Mouse (Mus musculus) lung, embryonic 15.5 days (tissue): ENCODE data around the gene Tcp11. TPM values are rescaled to one million over a fixed set of nuclear protein-coding genes. Genes with fewer than 3 reads are reported as not detected.
A peak's percentile ranks its signal among the peaks of the same experiment; 100 is the strongest.

ENCODE experiments used
- ATAC-seq: fragments of 200-750 bp; cut with Nextera tagmentation; 2 replicates; pipeline ENCODE4 v1.8.0; 2017; ENCODE audit warnings: moderate number of reproducible peaks, borderline replicate concordance; ENCODE audit not compliant: low FRiP score, low TSS enrichment; ENCODE audit errors: extremely low read depth
- H3K27ac ChIP-seq: fragments of 300-500 bp; sonication (generic); 2 replicates; pipeline ENCODE4 v1.5.1; 2015; ENCODE audit warnings: moderate library complexity, mild to moderate bottlenecking, inconsistent platforms
- H3K27me3 ChIP-seq: fragments of 300-500 bp; sonication (generic); 2 replicates; pipeline ENCODE4 v1.6.1; 2015; ENCODE audit warnings: inconsistent platforms
- H3K36me3 ChIP-seq: fragments of 300-500 bp; sonication (generic); 2 replicates; pipeline ENCODE4 v1.6.1; 2015; ENCODE audit warnings: inconsistent platforms
- H3K4me1 ChIP-seq: fragments of 300-500 bp; sonication (generic); 2 replicates; pipeline ENCODE4 v1.6.1; 2015; ENCODE audit warnings: inconsistent platforms
- H3K4me2 ChIP-seq: fragments of 300-500 bp; sonication (generic); 2 replicates; pipeline ENCODE4 v1.6.1; 2015; ENCODE audit warnings: inconsistent platforms, mild to moderate bottlenecking, moderate library complexity
- H3K4me3 ChIP-seq: fragments of 300-500 bp; sonication (generic); 2 replicates; pipeline ENCODE4 v1.5.1; 2015; ENCODE audit warnings: mild to moderate bottlenecking, inconsistent platforms
- H3K9ac ChIP-seq: fragments of 300-500 bp; sonication (generic); 2 replicates; pipeline ENCODE4 v1.6.1; 2015; ENCODE audit warnings: inconsistent platforms
- H3K9me3 ChIP-seq: fragments of 300-500 bp; sonication (generic); 2 replicates; pipeline ENCODE4 v1.6.1; 2016; ENCODE audit warnings: inconsistent platforms
- WGBS: fragments of 180-500 bp; shearing (Covaris S2); methylation state at CpG from one replicate; pipeline ENCODE4 v1.1.7; 2015; 5-methylcytosine and 5-hydroxymethylcytosine counted together
- polyA plus RNA-seq: library from polyadenylated mRNA; unstranded; fragments of >200 nt; fragmentation: Nextera tagmentation; extraction: Ambion mirVana; gene quantifications from 2 replicates; pipeline ENCODE4 v1.2.1, GENCODE M21; 2015

Tcp11 gene
- polyA plus RNA-seq, 1 experiment from 2014 or later, result 3.9 TPM

DNA sequence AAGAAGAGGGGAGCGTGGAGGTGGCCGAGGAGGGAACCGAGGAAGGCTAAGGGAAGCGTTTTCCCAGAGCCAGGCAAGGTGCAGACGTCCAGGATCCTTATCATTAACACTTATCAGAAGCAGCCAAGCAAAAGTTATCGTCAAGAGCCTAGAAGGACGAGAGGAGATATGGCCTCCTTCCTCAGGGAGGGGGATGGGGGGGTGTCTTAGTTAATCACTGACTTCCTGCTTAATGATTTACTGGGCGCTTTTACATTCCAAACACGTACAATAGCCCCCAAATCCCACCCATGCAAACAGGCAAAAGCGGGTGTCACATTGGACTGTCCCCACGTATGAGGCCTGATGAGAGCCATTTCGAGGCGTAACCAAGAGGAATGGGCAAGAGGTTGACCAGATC, 2.4 kb upstream of the Tcp11 start:
- no peak for ATAC-seq

GRCm38 (mm10) chr17:28081856-28082255, 1.4 kb upstream of the Tcp11 start:
- no peaks in the 10 kb centered on the region for H3K36me3 ChIP-seq
- ATAC-seq, result no peak
- H3K4me1 ChIP-seq, result peaks cover 32% of the 10 kb centered on the region
- no peak overlapping the region for H3K4me3 ChIP-seq
- no peak overlapping the region for H3K9ac ChIP-seq
- H3K9me3 ChIP-seq, result no peaks in the 10 kb centered on the region
- peaks cover 5% of the 10 kb centered on the region; the same call in 1 of the 2 replicates for H3K27me3 ChIP-seq
- H3K4me2 ChIP-seq, result no peak overlapping the region
- WGBS, result 84% methylated on average over 7 of the region's 7 CpGs
- no peak overlapping the region for H3K27ac ChIP-seq

More for the DNA sequence above, 2.4 kb upstream of the Tcp11 start:
- H3K4me2 ChIP-seq, result no peak overlapping the region
- no peak overlapping the region for H3K27ac ChIP-seq
- no peaks in the 10 kb centered on the region for H3K36me3 ChIP-seq
- no peaks in the 10 kb centered on the region for H3K9me3 ChIP-seq
- no peak overlapping the region for H3K9ac ChIP-seq
- no peak overlapping the region for H3K4me3 ChIP-seq
- WGBS, result 41% methylated on average over 13 of the region's 13 CpGs
- peaks cover 5% of the 10 kb centered on the region; the same call in 1 of the 2 replicates for H3K27me3 ChIP-seq
- H3K4me1 ChIP-seq, result peaks cover 32% of the 10 kb centered on the region

DNA sequence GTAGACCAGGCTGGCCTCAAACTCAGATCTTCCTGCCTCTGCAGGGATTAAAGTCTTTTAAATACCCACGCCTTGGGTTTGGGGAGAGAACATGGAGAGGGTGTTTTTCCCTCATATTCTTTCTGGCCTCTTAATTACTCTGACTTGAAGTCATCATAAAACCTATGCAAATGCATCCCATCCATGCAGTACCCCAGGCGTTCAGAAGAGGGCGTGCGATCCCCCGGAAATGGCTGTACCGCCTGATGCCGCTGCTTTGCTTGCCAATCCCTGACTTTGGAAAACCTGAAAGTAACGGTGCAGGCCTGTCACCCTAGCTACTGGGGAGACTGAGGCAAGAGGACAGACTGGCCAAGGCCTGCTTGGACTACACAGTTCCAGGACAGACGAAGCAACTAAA, 946 bp upstream of the Tcp11 start:
- 62% methylated on average over 9 of the region's 9 CpGs for WGBS
- no peaks in the 10 kb centered on the region for H3K9me3 ChIP-seq
- ATAC-seq, result no peak

GRCm38 (mm10) chr17:28080817-28081165, 352 bp upstream of the Tcp11 start:
- Histone ChIP-seq H3K9me3 (no peaks in the 10 kb centered on the region), H3K27ac (no peak overlapping the region), H3K4me3 (peak overlapping the region; percentile 68), H3K27me3 (peaks cover 5% of the 10 kb centered on the region; the same call in 1 of the 2 replicates), H3K36me3 (no peaks in the 10 kb centered on the region), H3K9ac (no peak overlapping the region), H3K4me2 (peak overlapping the region; percentile 100), H3K4me1 (peaks cover 32% of the 10 kb centered on the region)
- 15% methylated on average over 9 of the region's 9 CpGs for WGBS
- no peak; the same call in 1 of the 2 replicates for ATAC-seq

More for the DNA sequence above, 946 bp upstream of the Tcp11 start:
- Histone ChIP-seq H3K36me3 (no peaks in the 10 kb centered on the region), H3K9ac (no peak overlapping the region), H3K4me2 (no peak overlapping the region), H3K4me3 (no peak overlapping the region), H3K27ac (no peak overlapping the region), H3K27me3 (peaks cover 5% of the 10 kb centered on the region; the same call in 1 of the 2 replicates), H3K4me1 (peaks cover 32% of the 10 kb centered on the region)

- H3K9me3 ChIP-seq, result no peaks in the 10 kb centered on the region
- no peaks in the 10 kb centered on the region for H3K36me3 ChIP-seq
- ATAC-seq, result peak; percentile 33
- peak overlapping the region; percentile 29; the same call in 1 of the 2 replicates for H3K27ac ChIP-seq
- peaks cover 5% of the 10 kb centered on the region; the same call in 1 of the 2 replicates for H3K27me3 ChIP-seq
- H3K4me3 ChIP-seq, result peak overlapping the region; percentile 68
- peaks cover 24% of the 10 kb centered on the region for H3K4me1 ChIP-seq
- under 1% methylated on average over 25 of the region's 25 CpGs for WGBS
- peak overlapping the region; percentile 100 for H3K4me2 ChIP-seq
- peak overlapping the region; percentile 63 for H3K9ac ChIP-seq
Observed at GRCm38 (mm10) chr17:28079618-28080017, 821 bp downstream of the Tcp11 start.

DNA sequence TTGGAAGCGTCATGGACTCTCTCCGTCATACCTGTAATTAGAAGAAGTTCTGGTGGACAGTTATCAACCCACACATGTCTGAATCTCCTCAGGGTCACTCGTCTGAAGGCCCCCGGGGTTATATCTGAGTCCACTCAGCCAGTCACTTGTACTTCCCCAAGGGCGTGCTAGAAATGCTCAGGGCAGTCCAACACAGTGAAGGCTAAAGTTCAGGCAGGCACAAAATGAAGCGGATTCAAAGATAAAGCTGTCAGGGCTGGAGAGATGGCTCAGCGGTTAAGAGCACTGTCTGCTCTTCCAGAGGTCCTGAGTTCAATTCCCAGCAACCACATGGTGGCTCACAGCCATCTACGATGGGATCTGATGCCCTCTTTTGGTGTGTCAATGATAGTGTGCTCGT, 2.4 kb downstream of the Tcp11 start:
- Histone ChIP-seq H3K4me1 (peaks cover 18% of the 10 kb centered on the region), H3K27ac (no peak overlapping the region), H3K4me2 (no peak overlapping the region), H3K36me3 (no peaks in the 10 kb centered on the region), H3K9ac (no peak overlapping the region), H3K4me3 (no peak overlapping the region), H3K27me3 (0 out of 2 replicates have a peak, but pooled peaks cover 3% of the 10 kb centered on the region), H3K9me3 (no peaks in the 10 kb centered on the region)
- WGBS, result 73% methylated on average over 9 of the region's 9 CpGs
- ATAC-seq, result no peak

GRCm38 (mm10) chr17:28074486-28074885, 6.0 kb downstream of the Tcp11 start:
- 66% methylated on average over 7 of the region's 7 CpGs for WGBS
- Histone ChIP-seq H3K9ac (no peak overlapping the region), H3K4me1 (0 out of 2 replicates have a peak, but pooled peaks cover 3% of the 10 kb centered on the region)

GRCm38 (mm10) chr17:28072730-28073129, 7.7 kb downstream of the Tcp11 start:
- WGBS, result 50% methylated on average over 2 of the region's 2 CpGs
- no peak overlapping the region for H3K27ac ChIP-seq
- no peak for ATAC-seq
- H3K4me3 ChIP-seq, result no peak overlapping the region
- H3K9ac ChIP-seq, result no peak overlapping the region
- no peaks in the 10 kb centered on the region for H3K36me3 ChIP-seq
- no peaks in the 10 kb centered on the region for H3K9me3 ChIP-seq
- no peaks in the 10 kb centered on the region for H3K27me3 ChIP-seq
- no peak overlapping the region for H3K4me2 ChIP-seq
- 0 out of 2 replicates have a peak, but pooled peaks cover 3% of the 10 kb centered on the region for H3K4me1 ChIP-seq

More at GRCm38 (mm10) chr17:28074486-28074885, 6.0 kb downstream of the Tcp11 start:
- ATAC-seq, result no peak
- Histone ChIP-seq H3K4me3 (no peak overlapping the region), H3K27ac (no peak overlapping the region), H3K36me3 (no peaks in the 10 kb centered on the region), H3K9me3 (no peaks in the 10 kb centered on the region), H3K27me3 (no peaks in the 10 kb centered on the region), H3K4me2 (no peak overlapping the region)

DNA sequence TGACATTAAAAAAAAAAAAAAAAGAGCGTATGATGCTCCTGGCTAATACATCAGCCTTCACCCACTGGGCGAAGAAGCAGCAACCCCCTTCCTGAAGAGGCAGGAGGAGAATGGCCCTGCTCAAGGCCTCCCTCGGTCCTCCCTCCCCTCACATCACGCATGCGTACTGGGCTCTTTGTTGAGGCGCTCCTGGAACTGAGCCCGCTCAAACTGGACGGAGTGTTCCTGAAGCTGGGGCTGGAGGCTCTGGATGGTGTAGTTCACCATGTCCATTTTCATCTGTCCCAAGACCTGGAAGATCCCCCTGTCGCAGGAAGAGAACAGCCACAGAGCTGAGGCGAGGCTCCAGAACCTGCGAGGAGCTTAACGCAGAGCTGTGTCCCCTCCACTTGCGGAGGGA, 10.2 kb downstream of the Tcp11 start:
- Histone ChIP-seq H3K4me2 (no peak overlapping the region), H3K27me3 (no peaks in the 10 kb centered on the region), H3K9me3 (no peaks in the 10 kb centered on the region), H3K27ac (no peak overlapping the region), H3K9ac (no peak overlapping the region), H3K4me3 (no peak overlapping the region), H3K36me3 (no peaks in the 10 kb centered on the region), H3K4me1 (0 out of 2 replicates have a peak, but pooled peaks cover 3% of the 10 kb centered on the region)
- ATAC-seq, result no peak
- 77% methylated on average over 13 of the region's 13 CpGs for WGBS

- Histone ChIP-seq H3K36me3 (no peaks in the 10 kb centered on the region), H3K4me2 (no peak overlapping the region), H3K27ac (no peak overlapping the region), H3K9me3 (no peaks in the 10 kb centered on the region), H3K4me1 (0 out of 2 replicates have a peak, but pooled peaks cover 3% of the 10 kb centered on the region), H3K4me3 (no peak overlapping the region), H3K27me3 (no peaks in the 10 kb centered on the region), H3K9ac (no peak overlapping the region)
- ATAC-seq, result no peak
- 8% methylated on average over 12 of the region's 12 CpGs for whole genome bisulfite sequencing
Observed at GRCm38 (mm10) chr17:28069446-28069845, 11.0 kb downstream of the Tcp11 start.

DNA sequence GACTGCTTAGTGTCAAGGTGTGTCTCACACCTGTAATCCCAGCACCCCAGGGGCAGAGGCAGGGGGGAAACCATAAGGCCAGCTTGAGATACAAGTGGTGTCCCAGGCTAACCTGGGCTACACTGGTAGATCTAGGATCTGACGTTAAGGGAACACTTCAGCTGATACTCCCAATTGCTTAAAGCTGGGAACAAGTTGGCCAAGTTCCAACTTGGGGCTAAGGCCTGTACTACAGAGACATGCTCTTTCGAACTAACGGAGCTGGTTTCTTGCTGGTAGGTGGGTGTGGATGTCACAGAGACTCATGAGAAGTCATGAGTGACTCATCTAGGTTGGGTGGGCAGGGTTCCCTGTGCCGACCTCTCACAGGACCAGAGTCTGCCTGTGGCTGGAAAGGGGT, 13.1 kb downstream of the Tcp11 start:
- WGBS, result 54% methylated on average over 4 of the region's 4 CpGs
- Histone ChIP-seq H3K27me3 (no peaks in the 10 kb centered on the region), H3K36me3 (no peaks in the 10 kb centered on the region), H3K9ac (no peak overlapping the region), H3K4me3 (no peak overlapping the region), H3K4me1 (0 out of 2 replicates have a peak, but pooled peaks cover 3% of the 10 kb centered on the region), H3K4me2 (no peak overlapping the region), H3K27ac (no peak overlapping the region), H3K9me3 (no peaks in the 10 kb centered on the region)
- ATAC-seq, result peak; percentile 33; the same call in 1 of the 2 replicates

- H3K36me3 ChIP-seq, result peaks cover 26% of the 10 kb centered on the region
- no peak overlapping the region for H3K4me3 ChIP-seq
- H3K4me1 ChIP-seq, result peaks cover 2% of the 10 kb centered on the region; the same call in 1 of the 2 replicates
- no peaks in the 10 kb centered on the region for H3K27me3 ChIP-seq
- H3K9ac ChIP-seq, result no peak overlapping the region
- no peaks in the 10 kb centered on the region for H3K9me3 ChIP-seq
- H3K27ac ChIP-seq, result no peak overlapping the region
- WGBS, result 76% methylated on average over 6 of the region's 6 CpGs
- ATAC-seq, result no peak
- H3K4me2 ChIP-seq, result no peak overlapping the region
Observed at GRCm38 (mm10) chr17:28063163-28063562, 17.3 kb downstream of the Tcp11 start.
